Mouse (Mus musculus) right cerebral cortex, postnatal 10 days (tissue): ENCODE data around the gene Limk2.

Experiments
- DNase-seq, 2 experiments: peaks; one replicate each; pipeline ENCODE4 v3.0.0; 2021; ENCODE audit warnings: low spot score in 2 of 2

Limk2 gene

GRCm38 (mm10) chr11:3408997-3409732 lies at the start of gene Limk2:
Gene Limk2 (minus strand): TSS chr11:3409189.
- DNase-seq, result peak; percentile 87 to 90

- DNase-seq, result no peak
These were observed 49.6 kb upstream of the Limk2 start for GRCm38 (mm10) chr11:3458428-3459104.

GRCm38 (mm10) chr11:3456354-3456753 lies 47.4 kb upstream of the Limk2 start:
- DNase-seq, result peak; percentile 74 to 83

GRCm38 (mm10) chr11:3454506-3454905 lies 45.5 kb upstream of the Limk2 start:
- DNase-seq, result no peak

GRCm38 (mm10) chr11:3453467-3453866 lies 44.5 kb upstream of the Limk2 start:
- DNase-seq, result peak in 1 of 2 experiments; percentile 39

GRCm38 (mm10) chr11:3452769-3453168 lies 43.8 kb upstream of the Limk2 start:
- DNase-seq, result peak; percentile 57 to 64

GRCm38 (mm10) chr11:3452167-3452639 lies 43.2 kb upstream of the Limk2 start, which contains the start of gene Rnf185:
Gene Rnf185 (minus strand): TSS chr11:3452363.
- DNase-seq, result peak; percentile 97

- DNase-seq, result peak in 1 of 2 experiments; percentile 63
These were observed 42.7 kb upstream of the Limk2 start for GRCm38 (mm10) chr11:3451701-3452163.

GRCm38 (mm10) chr11:3444875-3445274 lies 35.9 kb upstream of the Limk2 start:
- peak in 1 of 2 experiments; percentile 29 for DNase-seq

GRCm38 (mm10) chr11:3443091-3443490 lies 34.1 kb upstream of the Limk2 start:
- DNase-seq, result no peak

GRCm38 (mm10) chr11:3442677-3443076 lies 33.7 kb upstream of the Limk2 start:
- no peak for DNase-seq

GRCm38 (mm10) chr11:3441696-3442443 lies 32.9 kb upstream of the Limk2 start:
- peak; percentile 41 to 56 for DNase-seq

- no peak for DNase-seq
These were observed 28.6 kb upstream of the Limk2 start for GRCm38 (mm10) chr11:3437621-3438020.

GRCm38 (mm10) chr11:3433809-3434208 lies 24.8 kb upstream of the Limk2 start:
- no peak for DNase-seq

- DNase-seq, result no peak
These were observed 23.1 kb upstream of the Limk2 start for GRCm38 (mm10) chr11:3431976-3432603.

GRCm38 (mm10) chr11:3431515-3431914 lies 22.5 kb upstream of the Limk2 start:
- no peak for DNase-seq

- DNase-seq, result no peak
These were observed 19.6 kb upstream of the Limk2 start for GRCm38 (mm10) chr11:3428632-3429031.

GRCm38 (mm10) chr11:3427697-3428230 lies 18.8 kb upstream of the Limk2 start:
- no peak for DNase-seq

- no peak for DNase-seq
These were observed 13.3 kb upstream of the Limk2 start for GRCm38 (mm10) chr11:3422242-3422641.

- no peak for DNase-seq
These were observed 9.8 kb upstream of the Limk2 start for GRCm38 (mm10) chr11:3418741-3419140.

GRCm38 (mm10) chr11:3417795-3418194 lies 8.8 kb upstream of the Limk2 start:
- no peak for DNase-seq
